Mouse (Mus musculus) mature B cell (primary cell): ENCODE data around the gene Ccdc69.
"Not testable (repeated sequence)": the region's sequence is repeated elsewhere in the genome, so short reads cannot be mapped to it uniquely, and the experiment has no call there.

Experiments used
- in situ Hi-C: fragments of 300-500 bp; cut with MboI; formaldehyde crosslinking; loops from 2 replicates; pipeline ENCODE4 v1.14.3; 2019

Ccdc69 gene

DNA sequence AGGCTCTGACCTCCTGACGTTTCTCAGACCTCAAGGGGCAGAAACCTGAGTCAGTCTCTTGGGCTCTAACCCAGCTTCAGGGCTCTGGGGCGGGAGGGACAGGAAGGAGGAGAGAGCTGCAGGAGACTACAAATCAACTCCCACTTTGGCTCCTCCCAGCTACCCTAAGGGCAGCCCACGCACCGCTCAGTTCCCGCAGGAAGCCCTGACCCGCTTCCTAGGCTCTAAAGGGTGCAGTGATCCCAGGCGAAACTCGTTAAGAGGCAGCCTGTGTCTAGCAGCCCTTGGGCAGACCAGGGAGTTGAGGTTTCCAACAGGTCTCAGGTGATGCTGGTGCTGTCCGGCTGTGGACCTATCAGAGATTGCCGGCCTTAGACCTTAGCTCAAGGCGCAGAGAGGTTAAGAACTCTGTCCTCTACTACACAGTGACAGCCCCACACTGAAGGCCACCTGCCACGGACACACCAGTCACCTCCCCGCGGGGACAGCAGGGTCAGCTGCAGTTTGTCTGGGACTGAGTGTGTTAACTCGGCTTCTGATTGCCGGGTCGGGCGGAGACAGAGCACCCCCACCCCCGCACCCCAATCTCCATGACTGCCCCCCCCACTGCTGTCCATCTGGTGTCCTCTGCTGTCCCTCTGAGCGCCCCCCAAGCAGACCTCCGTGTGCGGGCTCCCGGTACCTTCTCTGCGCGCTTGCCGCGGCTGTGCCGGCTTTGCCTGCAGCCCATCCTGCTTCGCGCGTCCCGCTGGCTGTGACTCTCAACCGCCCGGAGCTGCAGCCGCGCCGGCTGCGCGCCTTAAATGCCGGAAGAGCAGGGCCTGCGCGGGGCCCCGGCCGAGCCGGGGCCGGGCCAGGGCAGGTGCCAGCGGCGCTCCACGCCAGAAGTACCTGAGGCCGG lies at the start of gene Ccdc69:
Gene Ccdc69 (minus strand): TSS at position 801 of the 901 bp plus-strand sequence.
- in situ Hi-C loops: no loop called here

DNA sequence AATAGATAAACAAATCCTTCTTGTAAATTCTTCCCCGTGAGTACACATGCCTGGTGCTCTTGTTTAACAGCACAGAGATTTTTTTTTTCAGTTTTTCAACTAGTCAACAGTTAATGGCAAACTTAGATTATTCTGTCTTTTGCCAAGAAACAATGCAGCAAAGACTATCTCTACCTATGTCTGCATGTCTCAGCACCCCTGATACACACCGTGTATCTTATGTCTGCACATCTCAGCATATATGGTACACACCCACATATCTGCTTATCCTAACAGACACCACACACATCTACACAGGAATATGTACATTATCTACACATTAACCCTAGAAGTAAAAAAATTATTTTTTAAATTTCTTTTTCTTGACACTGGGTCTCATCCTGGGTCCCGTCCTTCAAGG lies 48.7 kb upstream of the Ccdc69 start:
- in situ Hi-C loops: no loop called here

DNA sequence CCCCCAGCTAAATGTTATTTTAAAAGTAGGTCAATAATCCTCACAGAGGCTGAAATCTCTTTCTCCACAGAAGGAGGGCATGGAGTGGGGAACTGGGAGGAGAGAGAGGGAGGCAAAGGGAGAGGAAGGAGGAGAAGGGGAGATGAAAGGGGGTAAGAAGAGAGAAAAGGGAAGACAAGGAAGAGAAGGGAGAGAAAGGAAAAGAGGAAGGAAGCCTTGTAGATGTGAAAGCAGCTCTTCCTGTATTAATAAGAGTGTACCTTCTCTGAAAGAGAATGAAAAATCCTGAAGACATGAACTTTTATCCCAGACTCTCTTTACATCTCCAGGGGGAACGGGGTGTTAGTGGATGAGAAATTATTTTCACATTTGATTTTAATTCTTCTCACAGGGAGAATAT lies 43.5 kb upstream of the Ccdc69 start:
- in situ Hi-C loops: no loop called here

DNA sequence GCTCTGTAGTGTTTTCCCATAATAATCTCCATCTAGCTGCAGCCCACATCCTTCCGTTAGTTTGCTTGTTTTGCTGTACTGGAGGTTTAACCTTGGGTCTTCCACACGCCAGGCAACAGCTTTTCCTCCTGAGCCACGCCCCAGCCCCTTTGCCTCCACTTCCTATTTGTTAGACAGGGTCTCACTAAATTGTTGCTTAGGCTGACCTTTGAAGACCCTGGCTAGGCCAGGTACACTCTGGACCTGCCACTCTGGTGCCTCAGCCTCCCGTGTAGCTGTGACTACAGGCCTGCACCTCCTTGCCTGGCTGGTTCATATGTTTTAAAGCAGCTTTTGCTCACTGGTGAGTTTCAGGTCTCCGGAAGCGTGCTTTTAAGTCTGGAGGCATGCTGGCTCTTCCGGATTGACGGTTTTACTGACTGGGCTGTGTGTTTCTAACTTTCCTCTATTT lies 42.9 kb upstream of the Ccdc69 start:
- in situ Hi-C loops: no loop called here

DNA sequence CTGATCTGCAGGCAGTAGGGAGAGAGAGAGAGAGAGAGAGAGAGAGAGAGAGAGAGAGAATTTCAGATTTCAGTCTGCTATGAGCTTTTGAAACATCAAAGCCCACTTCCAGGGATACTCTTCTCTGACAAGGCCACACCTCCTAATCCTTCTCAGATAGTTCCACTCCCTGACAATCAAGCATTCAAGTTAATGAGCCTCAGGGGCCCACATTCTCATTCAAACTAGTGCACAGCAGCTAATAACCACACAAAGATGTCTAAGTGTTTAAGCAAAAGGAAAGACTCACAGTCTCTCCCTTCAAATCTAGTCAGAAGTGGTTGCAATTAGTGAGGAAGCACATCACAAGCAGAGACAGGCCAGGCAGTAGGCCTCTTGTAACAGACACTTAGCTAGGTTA lies 42.3 kb upstream of the Ccdc69 start:
- in situ Hi-C loops: no loop called here

DNA sequence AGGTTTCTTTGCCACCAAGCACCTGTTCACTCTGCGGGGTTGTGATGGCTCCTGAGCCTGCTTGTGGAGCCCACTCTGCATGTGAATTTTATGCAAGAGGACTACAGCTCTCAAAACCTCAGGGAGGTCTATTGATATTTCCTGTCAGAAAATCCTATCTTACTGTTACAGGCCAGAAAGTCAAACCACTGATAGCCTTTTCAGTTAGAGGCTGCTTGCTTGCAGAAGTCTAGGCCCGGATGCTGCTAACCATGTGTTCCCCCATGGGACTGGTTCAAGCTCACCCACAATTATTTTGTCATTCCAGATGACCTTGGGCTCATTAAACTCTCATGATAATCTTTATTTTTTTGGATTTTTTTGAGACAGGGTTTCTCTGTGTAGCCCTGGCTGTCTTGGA lies 39.1 kb upstream of the Ccdc69 start:
- in situ Hi-C loops: no loop called here

DNA sequence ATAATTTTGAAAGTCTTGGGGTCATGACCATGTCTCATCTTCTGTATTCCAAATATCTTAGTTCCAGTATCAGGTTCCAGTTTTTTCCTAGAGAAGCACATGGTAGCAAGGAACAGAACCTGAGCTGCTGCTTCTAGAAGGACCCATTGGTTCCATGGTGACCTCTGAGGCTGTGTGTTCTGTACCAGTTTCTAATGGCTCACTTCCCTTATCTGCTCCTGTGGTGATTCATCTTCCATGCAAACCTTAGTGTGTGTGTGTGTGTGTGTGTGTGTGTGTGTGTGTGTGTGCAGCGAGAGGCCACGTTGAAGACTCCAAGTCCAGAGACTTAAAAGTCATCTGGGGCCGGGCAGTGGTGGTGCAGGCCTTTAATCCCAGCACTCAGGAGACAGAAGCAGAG lies 38.1 kb upstream of the Ccdc69 start:
- in situ Hi-C loops: no loop called here

DNA sequence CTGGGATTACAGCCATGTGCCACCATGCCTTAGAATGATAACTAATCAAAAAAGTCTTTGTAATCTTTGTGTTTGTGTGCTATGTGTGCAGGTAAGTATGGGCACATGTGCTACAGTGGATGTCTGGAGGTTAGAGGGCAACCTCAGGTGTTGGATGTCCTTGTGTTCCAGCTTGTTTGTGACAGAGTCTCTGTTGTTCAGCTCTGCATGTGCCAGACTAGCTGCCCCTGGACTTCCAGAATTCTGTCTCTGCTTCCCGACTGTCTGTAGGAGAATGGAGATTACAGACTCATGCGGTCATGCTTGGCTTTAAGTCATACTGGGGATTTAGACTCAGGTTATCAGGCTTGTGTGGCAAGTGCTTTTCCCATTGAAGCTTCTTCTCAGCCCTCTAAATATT lies 36.4 kb upstream of the Ccdc69 start:
- in situ Hi-C loops: no loop called here

DNA sequence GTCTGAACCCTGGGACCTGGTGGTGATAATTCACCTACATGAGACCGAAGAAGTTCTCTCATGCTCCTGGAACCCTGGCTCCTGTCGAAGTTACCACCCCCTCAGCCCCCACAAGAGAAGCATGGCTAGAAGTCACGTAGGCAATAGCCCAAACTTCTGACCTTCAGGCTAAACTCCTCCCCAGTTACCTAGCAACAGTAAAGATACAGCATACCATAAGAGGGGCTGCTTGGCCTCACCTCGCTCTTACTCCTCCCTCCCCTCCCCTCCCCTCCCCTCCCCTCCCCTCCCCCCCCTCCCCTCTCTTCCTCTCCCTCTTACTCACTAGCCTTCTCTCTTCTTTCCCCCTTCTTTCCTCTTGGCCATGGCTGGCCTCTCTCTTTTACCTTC lies 35.9 kb upstream of the Ccdc69 start:
- in situ Hi-C loops: not testable (repeated sequence)

DNA sequence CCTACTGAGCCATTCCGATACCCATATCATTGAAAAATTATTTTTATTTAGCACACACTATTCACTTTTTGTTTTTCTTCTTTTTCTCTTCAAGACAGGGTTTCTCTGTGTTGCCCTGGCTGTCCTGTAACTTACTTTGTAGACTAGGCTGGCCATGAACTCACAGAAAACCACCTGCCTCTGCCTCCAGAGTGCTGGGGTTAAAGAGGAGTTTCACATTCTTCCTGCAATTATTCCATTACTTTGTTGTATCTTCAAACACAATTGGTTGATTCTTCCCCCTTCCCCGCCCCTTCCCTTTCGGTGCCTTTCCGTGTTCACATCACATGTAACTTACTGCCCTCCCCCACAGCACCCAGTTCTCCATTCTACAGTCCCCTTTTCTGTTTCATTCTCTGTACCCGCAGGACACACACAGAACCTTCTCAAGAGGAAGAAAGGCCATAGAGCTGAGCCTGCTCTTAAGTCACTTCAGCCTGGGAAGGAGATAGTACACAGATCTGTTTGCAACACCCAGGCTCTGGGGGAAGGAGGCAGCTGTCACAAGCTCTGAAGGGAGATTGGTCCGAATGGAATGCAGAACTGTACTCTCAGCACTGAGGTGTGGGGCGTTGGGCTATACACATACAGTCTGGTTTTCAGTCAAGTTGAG lies 35.4 kb upstream of the Ccdc69 start:
- in situ Hi-C loops: no loop called here

DNA sequence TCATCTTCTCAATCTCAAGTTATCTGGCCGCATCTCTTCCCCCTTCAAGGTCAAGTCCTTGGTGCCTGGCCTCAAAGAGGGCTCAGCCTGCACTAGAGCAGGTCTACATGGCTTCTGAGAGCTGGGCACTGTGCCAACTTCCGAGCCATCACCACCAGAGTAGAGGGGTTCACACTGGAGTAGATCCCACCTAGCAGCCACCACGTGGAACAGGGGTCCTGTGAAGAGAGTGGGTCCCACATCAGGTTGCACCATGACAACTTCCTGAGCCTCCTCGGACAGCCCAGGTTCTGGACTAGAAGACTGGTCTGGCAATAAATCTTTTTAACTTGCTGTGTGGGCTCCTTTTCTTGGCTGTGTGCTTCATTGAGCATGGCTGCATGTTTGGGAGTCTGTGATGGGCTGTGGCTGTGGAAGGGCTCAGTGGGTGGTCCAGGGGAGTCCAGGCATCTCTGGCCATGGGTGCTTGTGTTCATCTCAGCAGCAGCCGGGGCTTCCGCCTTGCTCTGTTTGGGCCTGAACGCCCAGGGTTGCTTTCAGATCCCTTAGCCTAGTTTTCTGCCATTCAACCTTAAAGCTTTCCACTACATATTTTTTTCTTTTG lies 32.7 kb upstream of the Ccdc69 start:
- in situ Hi-C loops: no loop called here

DNA sequence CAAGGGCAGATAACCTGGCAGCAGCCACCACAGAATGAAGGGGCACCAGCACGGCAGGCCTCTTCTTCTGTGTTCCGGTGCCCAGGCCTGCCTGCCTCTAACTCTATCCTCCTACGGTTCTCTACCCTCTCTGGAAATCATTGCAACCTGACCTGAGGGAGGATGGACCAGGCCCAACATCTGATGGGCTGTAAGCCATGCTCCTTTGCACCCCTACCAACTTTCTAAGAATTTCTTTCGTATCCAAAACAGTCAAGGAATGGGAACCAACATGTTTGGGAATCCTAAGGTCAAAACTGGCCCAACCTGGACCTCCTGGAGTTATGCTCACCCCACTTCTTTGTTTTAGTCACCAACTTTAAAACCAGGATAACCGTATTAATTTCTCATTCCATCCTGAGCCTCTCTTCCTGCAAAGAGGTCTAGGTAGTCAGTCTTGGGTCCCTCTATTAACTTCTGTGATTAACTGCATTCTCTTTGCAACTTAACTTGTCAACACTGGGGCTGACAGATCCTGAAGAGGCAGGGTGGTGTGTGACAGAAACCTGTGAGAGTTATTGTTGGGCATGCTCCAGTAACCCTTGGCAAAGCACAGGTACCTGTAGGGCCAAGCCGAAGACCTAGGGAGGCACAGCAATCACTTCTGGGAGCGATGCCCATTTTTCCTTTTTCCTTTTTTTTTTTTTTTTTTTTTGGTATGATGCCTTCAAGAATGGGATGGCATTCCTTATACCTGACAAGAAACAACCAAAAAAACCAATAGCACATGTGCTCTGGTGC lies 31.8 kb upstream of the Ccdc69 start:
- in situ Hi-C loops: no loop called here

DNA sequence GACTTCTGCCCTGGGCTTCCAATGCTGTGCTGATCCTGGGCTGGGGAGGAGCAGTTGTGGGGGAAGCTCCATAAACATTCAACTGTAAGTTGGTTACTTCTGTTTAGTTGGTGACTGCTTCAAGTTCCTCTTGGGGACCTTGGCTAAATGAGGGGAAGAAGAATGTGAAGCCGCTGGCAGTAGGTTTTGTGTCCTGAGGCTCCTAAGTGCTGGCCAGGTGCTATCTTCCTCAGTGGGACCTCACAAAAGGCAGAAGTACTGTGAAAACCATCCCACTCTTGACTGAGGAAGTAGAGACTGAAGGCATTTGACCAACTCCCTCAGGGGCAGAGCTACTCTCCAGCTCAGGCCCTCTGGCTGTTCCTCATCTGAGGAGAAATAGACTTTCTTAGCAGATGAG lies 28.7 kb upstream of the Ccdc69 start:
- in situ Hi-C loops: no loop called here

DNA sequence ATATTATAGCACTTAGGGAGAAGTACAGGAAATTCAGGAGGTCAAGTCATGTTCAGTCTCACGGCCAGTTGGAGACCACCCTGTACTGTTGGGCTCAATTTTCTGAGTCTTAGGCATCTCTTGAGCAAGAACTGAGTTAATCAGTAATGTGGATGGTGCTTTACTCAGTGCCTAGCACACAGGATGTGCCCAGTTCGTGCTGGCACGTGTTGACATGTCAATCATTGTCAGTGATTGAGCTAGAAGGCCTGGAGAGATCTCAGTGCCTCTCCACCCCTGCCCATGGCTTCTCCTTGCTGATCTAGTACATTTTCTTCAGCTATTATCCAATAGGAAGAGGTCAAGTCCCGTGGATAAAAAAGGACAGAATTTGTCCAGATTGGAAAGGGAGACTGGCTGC lies 27.5 kb upstream of the Ccdc69 start:
- in situ Hi-C loops: no loop called here

DNA sequence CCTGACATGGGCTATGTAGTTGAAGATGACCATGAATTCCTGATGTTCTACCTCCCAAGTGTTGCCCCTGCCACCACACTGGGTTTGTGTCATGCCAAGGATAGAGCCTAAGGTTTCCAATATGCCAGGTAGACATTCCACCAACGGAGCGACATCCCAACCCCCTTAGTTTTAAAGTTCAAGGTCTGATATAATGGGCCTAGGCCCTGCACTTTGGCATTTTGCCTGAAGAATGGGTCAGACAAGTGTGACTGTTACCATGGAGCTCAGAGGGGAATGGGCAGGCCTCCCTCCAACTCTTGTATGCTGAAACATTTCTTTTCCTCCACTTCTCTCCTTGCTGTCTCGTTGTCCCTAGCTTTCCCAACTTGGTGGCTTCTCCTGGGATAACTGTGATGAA lies 25.3 kb upstream of the Ccdc69 start:
- in situ Hi-C loops: no loop called here

DNA sequence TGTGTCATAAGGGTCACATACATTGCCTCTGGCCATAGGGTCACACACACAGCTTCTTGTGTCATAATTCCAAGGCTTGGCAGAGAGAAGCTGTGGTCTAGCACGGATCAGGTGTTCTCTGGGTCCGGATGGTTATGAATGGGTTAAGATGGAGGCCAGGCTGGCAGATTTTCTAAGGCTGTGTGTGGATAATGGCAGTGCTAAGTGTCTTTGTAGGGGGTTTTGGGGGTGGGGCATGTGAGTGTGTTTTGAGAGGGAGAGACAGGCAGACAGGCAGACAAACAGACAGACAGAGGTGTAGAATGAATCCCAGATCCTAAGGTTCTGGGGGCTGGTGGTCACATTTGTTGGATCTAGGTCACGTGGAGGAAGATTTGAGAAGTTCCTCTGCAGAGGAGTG lies 24.1 kb upstream of the Ccdc69 start:
- in situ Hi-C loops: no loop called here

DNA sequence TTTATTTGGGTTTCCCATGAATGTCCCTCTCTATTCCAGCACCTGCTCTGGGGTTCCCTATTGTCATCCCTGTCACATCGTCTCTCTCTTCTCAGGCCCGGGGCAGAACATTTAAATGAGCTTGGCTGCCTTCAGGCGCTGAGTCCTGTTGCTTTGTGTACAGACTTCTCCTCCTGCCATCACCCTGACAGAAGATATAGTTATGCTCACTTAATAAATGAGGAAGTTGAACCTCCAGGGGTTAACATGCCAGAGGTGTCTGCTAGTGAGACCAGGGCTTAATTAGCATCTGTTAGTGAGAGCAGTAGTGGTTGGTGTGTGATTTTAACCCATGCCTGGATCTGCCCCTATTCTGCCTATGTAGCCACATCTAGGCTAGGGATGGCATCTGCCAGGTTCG lies 21.9 kb upstream of the Ccdc69 start:
- in situ Hi-C loops: no loop called here

DNA sequence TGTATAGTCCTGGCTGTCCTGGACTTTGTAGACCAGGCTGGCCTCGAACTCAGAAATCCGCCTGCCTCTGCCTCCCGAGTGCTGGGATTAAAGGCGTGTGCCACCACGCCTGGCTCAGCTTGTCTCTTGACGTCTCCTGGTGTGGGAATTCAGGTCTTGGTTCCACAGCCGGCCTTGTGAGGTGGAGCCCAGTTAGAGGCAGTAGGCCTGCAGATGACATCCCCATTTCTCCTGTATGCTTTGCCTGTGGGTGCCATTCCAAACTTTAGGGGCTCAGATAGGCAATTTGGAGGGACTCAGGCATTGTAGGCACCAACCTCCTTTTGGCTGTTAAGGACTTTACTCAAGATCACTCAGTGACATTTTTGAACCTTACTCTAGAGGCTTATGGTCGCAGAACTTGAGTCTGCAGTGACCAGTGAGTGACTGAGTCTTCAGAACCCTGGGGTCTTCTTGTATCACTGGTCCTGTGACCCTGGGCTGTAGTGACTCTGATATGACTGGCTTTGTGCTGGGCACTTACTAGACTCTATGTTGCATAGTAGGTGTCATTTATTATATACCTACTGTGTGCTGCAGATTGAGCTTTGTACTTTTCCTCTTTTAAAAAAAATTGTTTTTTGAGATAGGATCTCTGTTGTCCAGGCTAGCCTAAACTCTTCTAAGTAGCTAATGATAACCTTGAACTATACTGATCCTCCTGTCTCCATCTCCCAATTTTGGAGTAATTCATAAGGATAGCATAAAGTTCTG lies 21.3 kb upstream of the Ccdc69 start:
- in situ Hi-C loops: no loop called here

DNA sequence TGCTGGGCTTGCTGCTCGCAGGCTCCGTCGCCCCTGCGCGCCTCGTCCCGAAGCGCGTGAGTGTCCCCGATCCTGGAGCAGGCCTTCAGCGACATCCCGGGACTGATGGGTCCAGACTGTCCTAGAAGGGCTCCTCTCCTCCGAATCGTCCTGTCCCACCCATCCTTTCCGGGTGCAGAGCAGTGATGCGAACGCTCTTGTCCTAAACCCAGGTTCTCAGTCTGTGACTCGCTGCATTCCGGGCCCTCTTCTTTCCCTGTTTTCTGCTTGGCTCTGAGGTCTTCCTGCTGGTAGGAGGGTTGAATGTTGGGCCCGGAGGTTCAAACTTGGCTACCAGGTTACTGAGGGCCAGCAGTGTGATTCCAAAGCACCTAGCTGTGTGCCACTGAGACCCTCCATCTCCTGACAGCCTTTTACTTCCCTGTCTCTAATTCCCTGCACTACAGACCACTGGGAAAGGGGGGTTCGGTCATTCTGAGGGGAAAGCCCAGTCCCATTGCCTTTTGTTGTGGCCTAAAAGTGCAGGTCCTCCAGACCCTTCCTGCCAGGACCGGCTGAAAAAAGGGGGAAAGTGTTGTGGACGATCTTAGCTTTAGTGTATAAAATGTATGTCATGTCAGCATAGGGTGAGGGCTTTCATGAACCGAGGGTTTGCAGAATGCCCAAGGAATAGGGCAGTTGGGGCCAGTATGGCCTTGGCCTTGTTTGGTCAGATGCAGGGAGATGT lies 20.4 kb upstream of the Ccdc69 start:
- in situ Hi-C loops: no loop called here

DNA sequence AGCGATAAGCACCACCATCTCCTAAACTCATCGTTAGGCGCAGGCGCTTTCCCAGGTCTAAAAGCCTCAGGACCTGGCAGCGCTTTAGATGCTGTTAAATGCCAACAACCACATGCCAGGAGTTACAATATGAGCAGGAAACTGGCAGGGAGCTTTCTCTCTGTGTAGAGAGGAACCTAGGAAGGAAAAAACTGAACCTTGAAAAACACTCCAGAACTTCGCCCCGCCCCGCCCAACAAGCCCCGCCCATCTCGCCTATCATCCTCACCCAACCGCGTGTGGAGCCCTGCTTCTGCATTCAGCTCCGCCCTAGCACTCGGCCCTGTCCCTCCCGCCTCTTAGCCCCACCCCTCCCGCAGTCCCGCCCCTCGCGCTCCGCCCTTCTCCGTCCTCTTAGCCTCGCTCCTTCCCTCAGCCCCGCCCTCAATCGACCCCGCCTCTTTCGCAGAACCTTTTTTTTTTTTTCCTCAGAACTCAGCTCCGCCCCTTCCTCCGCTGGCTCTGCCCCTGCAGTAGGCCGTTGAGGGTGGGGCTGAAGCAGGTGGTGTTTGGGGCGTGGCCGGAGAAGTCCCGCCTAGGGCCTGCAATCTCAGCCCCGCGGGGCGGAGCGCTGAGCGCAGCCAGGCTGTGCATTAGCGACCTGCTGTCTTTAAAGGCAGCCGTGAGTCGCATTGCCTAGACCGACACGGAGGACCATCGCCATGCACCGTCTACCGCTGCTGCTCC lies 19.7 kb upstream of the Ccdc69 start, which contains the start of gene Gm2a:
Gene Gm2a (plus strand): TSS at position 653 of the 726 bp plus-strand sequence.
- in situ Hi-C loops: no loop called here
